Mouse (Mus musculus) bone marrow, adult 2 months (tissue): Measurements from ENCODE around the gene Mea1.

Experiments used
- CTCF ChIP-seq: fragments of 200-500 bp; IDR thresholded peaks from 2 replicates; pipeline ENCODE4 v1.5.1; 2011; ENCODE audit warnings: low read length, control low read depth; ENCODE audit not compliant: control insufficient read depth, insufficient read depth
- POLR2A ChIP-seq: fragments of 200-500 bp; IDR thresholded peaks from 2 replicates; pipeline ENCODE4 v1.6.1; 2011; ENCODE audit warnings: low read depth, mild to moderate bottlenecking, control low read depth, low read length, borderline replicate concordance; ENCODE audit not compliant: control insufficient read depth

GRCm38 (mm10) chr17:46728904-46729318, 50.3 kb downstream of the Mea1 start, which contains the start of gene Gnmt:
- TF ChIP-seq POLR2A (no peak), CTCF (no peak)
